Mouse (Mus musculus) heart, postnatal 0 days (tissue): ENCODE data around the gene Clec16a. TPM values are rescaled to one million over a fixed set of nuclear protein-coding genes. Genes with fewer than 3 reads are reported as not detected.

Source experiments
- ATAC-seq: fragments of 200-750 bp; cut with Nextera tagmentation; 2 replicates; pipeline ENCODE4 v1.8.0; 2017; ENCODE audit warnings: low read depth, moderate number of reproducible peaks, moderate library complexity; ENCODE audit not compliant: insufficient read depth
- DNase-seq: peaks from one replicate; pipeline ENCODE4 v3.0.0-alpha.2; 2016; ENCODE audit warnings: low spot score
- H3K27ac ChIP-seq: fragments of 300-500 bp; sonication (generic); 2 replicates; pipeline ENCODE4 v1.5.1; 2014; ENCODE audit warnings: low read depth, mild to moderate bottlenecking
- H3K27me3 ChIP-seq: fragments of 300-500 bp; sonication (generic); 2 replicates; pipeline ENCODE4 v1.6.1; 2014; ENCODE audit warnings: low read length, mixed read lengths; ENCODE audit not compliant: control insufficient read depth, insufficient read depth
- H3K36me3 ChIP-seq: fragments of 300-500 bp; sonication (generic); replicated peaks from 2 replicates; pipeline ENCODE4 v1.6.1; 2014; ENCODE audit warnings: low read length, mixed read lengths; ENCODE audit not compliant: control insufficient read depth, insufficient read depth
- H3K4me1 ChIP-seq: fragments of 300-500 bp; sonication (generic); 2 replicates; pipeline ENCODE4 v1.6.1; 2014; ENCODE audit warnings: antibody characterized with exemption; ENCODE audit not compliant: control insufficient read depth, insufficient read depth
- H3K4me2 ChIP-seq: fragments of 300-500 bp; sonication (generic); 2 replicates; pipeline ENCODE4 v1.6.1; 2014; ENCODE audit warnings: low read depth, mild to moderate bottlenecking, low read length, moderate library complexity
- H3K4me3 ChIP-seq: fragments of 300-500 bp; sonication (generic); 2 replicates; pipeline ENCODE4 v1.5.1; 2014; ENCODE audit warnings: low read depth, low read length
- H3K9ac ChIP-seq: fragments of 300-500 bp; sonication (generic); replicated peaks from 2 replicates; pipeline ENCODE4 v1.6.1; 2014; ENCODE audit warnings: low read depth, low read length, mixed read lengths
- H3K9me3 ChIP-seq: fragments of 300-500 bp; sonication (generic); replicated peaks from 2 replicates; pipeline ENCODE4 v1.6.1; 2016; ENCODE audit warnings: low read length; ENCODE audit not compliant: control insufficient read depth
- CTCF ChIP-seq: IDR thresholded peaks from 2 replicates; pipeline ENCODE4 v1.5.1; 2016; ENCODE audit warnings: antibody characterized with exemption, control low read depth, low read depth
- EP300 ChIP-seq: IDR thresholded peaks from 2 replicates; pipeline ENCODE4 v1.6.1; 2016; ENCODE audit warnings: antibody characterized with exemption, low read depth
- WGBS: fragments of 180-500 bp; shearing (Covaris S2); extraction: QIAGEN DNeasy Blood & Tissue Kit; methylation state at CpG from one replicate; pipeline ENCODE4 v1.1.7; 2014; 5-methylcytosine and 5-hydroxymethylcytosine counted together
- polyA plus RNA-seq: library from polyadenylated mRNA; unstranded; fragments of >200 nt; fragmentation: Nextera tagmentation; extraction: Ambion mirVana; gene quantifications from 2 replicates; pipeline ENCODE4 v1.2.1, GENCODE M21; 2015
- total RNA-seq: library from RNA; depleted of rRNA; stranded (reverse); fragments of >200 nt; gene quantifications from 2 replicates; pipeline ENCODE4 v1.2.3, GENCODE M21; 2014; ENCODE audit warnings: low replicate concordance

Clec16a gene
- total and polyA plus RNA-seq, 2 experiments from 2014 or later, result 37.7 to 39.6 TPM

DNA sequence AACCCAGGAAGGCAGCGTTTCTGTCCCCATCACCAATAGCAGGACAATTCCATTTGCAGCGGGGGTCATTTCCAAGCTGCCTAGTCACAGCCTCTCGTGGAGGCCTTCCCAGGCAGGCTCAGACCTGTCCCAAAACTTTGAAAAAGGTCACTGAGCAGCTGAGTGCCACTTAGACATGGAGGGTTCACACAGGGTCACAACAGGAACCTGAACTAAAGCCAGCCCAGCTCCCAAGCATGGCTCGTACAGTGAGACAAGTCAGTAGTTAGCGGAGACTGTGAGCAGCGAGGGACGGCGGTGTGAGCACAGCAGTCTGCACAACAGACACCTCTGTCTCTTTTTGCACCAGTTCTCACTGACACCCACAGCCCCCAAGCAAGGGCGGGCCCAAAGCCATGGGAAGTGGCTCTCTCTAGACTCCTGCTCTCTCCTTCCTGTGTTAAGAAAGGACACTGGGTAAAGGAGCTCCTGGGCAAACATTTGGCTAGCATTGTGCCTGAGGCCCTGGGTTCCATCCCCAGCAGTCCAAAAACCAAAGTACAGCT is 194.8 kb downstream of the Clec16a start:
- WGBS, result 58% methylated on average over 9 of the region's 9 CpGs

GRCm38 (mm10) chr16:10741082-10741481 is 195.9 kb downstream of the Clec16a start:
- peaks cover 32% of the 10 kb centered on the region for H3K4me1 ChIP-seq
- TF ChIP-seq CTCF, result no peak
- ATAC-seq (no peak), DNase-seq (peak; percentile 37)
- WGBS, result 62% methylated on average over 2 of the region's 2 CpGs
- H3K27ac ChIP-seq, result no peak overlapping the region
- no peaks in the 10 kb centered on the region for H3K9me3 ChIP-seq
- no peak overlapping the region for H3K4me3 ChIP-seq
- no peaks in the 10 kb centered on the region for H3K27me3 ChIP-seq
- no peak overlapping the region for H3K9ac ChIP-seq
- no peaks in the 10 kb centered on the region for H3K36me3 ChIP-seq
- H3K4me2 ChIP-seq, result no peak overlapping the region

More for the DNA sequence above, 194.8 kb downstream of the Clec16a start:
- no peak overlapping the region for H3K27ac ChIP-seq
- DNase-seq (no peak), ATAC-seq (peak; percentile 62)
- H3K4me3 ChIP-seq, result no peak overlapping the region
- peaks cover 40% of the 10 kb centered on the region for H3K4me1 ChIP-seq
- H3K27me3 ChIP-seq, result no peaks in the 10 kb centered on the region
- no peaks in the 10 kb centered on the region for H3K36me3 ChIP-seq
- H3K4me2 ChIP-seq, result no peak overlapping the region
- no peaks in the 10 kb centered on the region for H3K9me3 ChIP-seq
- H3K9ac ChIP-seq, result no peak overlapping the region
- TF ChIP-seq EP300 (no peak), CTCF (no peak)

DNA sequence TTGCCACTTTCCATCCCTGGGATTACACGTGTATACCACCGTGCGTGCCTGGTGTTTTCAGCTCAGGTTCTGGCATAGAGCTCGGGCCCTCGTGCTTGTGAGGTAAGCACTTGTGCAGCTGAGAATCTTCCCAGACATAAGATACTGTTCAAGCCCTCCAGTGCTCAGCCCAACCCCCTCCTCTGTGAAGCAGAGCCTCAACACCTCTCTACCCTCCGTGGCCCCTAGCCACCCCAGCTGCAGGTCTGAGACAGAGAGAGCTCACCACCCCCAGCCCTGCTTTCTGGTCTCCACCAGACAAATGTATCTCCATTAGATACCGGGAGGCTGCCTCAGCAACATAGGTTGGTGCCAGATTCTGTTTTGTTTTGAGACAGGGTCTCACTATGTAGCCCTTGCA is 204.1 kb downstream of the Clec16a start:
- Histone ChIP-seq H3K9ac (no peak overlapping the region), H3K36me3 (no peaks in the 10 kb centered on the region), H3K27ac (no peak overlapping the region), H3K9me3 (no peaks in the 10 kb centered on the region), H3K4me1 (peaks cover 9% of the 10 kb centered on the region; the same call in 1 of the 2 replicates), H3K4me3 (no peak overlapping the region), H3K4me2 (no peak overlapping the region), H3K27me3 (no peaks in the 10 kb centered on the region)
- ATAC-seq (no peak), DNase-seq (no peak)
- 23% methylated on average over 7 of the region's 7 CpGs for WGBS
- TF ChIP-seq EP300, result no peak
- no peak for TF ChIP-seq CTCF

DNA sequence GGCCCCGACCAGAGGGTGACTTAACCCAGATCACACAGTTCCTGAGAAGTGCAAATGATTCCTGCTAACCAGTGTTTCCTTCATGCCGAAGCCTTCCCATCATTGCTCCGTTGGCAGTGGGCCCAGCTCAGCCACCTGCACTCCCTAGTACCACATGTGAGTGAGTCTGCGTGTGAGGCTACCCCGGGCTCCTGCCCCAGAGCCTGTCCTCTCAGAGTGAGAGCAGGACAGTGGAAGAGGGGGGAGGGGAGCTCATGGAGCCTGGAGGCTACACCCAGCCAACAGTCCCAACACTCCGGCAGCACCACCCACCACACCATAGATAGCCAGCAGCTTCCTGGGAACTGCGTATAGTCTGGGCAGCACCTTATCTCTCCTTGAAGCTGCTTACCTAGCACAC is 204.7 kb downstream of the Clec16a start:
- H3K27me3 ChIP-seq, result no peaks in the 10 kb centered on the region
- ATAC-seq, result peak; percentile 70
- no peaks in the 10 kb centered on the region for H3K36me3 ChIP-seq
- H3K9me3 ChIP-seq, result no peaks in the 10 kb centered on the region
- WGBS, result 21% methylated on average over 7 of the region's 7 CpGs
- TF ChIP-seq EP300, result no peak
- H3K27ac ChIP-seq, result no peak overlapping the region
- peak; percentile 35 for DNase-seq
- no peak overlapping the region for H3K4me3 ChIP-seq
- H3K4me2 ChIP-seq, result no peak overlapping the region
- H3K9ac ChIP-seq, result no peak overlapping the region
- peaks cover 9% of the 10 kb centered on the region; the same call in 1 of the 2 replicates for H3K4me1 ChIP-seq

GRCm38 (mm10) chr16:10754521-10755296 is 209.6 kb downstream of the Clec16a start:
- Histone ChIP-seq H3K27me3 (no peaks in the 10 kb centered on the region; the same call in 1 of the 2 replicates), H3K27ac (no peak overlapping the region), H3K4me1 (peaks cover 4% of the 10 kb centered on the region; the same call in 1 of the 2 replicates), H3K4me3 (no peak overlapping the region), H3K36me3 (no peaks in the 10 kb centered on the region), H3K9me3 (no peaks in the 10 kb centered on the region), H3K9ac (no peak overlapping the region), H3K4me2 (no peak overlapping the region)
- no peak for TF ChIP-seq EP300
- TF ChIP-seq CTCF, result no peak
- 92% methylated on average over 3 of the region's 3 CpGs for WGBS
- ATAC-seq, result no peak
- no peak for DNase-seq
